Mouse (Mus musculus) cerebellum, adult (tissue): ENCODE data around the gene Lgi4.

Experiments
- ATAC-seq: cut with Nextera tagmentation; 2 replicates; pipeline ENCODE4 v1.9.2; 2017; ENCODE audit warnings: mild to moderate bottlenecking, moderate library complexity, mixed read lengths; ENCODE audit not compliant: insufficient number of reproducible peaks, low FRiP score, low TSS enrichment

Gene Lgi4

DNA sequence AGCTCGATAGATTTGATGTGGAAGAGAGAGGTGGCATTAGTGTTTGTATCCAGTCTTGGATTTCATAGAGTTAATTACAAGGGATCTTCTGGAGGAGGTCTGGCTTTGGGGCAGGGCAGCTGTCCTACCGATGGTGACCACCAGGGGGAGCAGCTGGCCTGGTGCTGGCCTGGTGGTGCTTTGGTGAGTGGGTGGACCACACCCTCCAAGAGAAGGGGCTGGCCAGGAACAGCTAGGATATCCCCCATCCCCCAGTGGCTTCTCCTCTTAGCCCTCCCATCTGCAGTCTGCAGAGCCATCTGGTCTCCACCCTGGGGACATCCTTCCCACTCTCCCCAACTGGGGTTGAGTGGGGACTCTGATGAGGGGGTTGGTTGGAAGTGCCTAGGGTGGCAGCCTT lies at the start of gene Lgi4:
TSS of gene Lgi4 (plus strand) at position 235 of the 400 bp plus-strand sequence.
- peak; percentile 53; the same call in 1 of the 2 replicates for ATAC-seq

DNA sequence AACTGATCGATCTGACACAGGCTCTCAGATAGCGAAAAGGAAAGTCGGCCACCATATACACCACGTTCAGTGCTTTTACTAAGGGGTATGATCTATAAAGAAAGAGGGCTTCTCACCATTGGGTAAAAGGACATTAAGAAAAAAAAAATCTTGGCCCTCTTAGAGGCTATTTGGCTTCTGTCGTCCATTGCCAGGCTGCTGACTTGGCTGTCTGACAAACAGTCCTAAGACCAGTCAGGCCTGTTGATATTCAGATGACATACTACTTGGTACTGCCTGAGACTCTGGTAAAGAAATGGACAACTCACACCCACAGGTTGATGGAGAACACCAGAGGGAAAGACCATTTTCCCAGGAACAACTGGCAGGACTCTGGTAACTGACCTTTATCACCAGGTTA lies 46.2 kb upstream of the Lgi4 start:
- ATAC-seq = no peak

DNA sequence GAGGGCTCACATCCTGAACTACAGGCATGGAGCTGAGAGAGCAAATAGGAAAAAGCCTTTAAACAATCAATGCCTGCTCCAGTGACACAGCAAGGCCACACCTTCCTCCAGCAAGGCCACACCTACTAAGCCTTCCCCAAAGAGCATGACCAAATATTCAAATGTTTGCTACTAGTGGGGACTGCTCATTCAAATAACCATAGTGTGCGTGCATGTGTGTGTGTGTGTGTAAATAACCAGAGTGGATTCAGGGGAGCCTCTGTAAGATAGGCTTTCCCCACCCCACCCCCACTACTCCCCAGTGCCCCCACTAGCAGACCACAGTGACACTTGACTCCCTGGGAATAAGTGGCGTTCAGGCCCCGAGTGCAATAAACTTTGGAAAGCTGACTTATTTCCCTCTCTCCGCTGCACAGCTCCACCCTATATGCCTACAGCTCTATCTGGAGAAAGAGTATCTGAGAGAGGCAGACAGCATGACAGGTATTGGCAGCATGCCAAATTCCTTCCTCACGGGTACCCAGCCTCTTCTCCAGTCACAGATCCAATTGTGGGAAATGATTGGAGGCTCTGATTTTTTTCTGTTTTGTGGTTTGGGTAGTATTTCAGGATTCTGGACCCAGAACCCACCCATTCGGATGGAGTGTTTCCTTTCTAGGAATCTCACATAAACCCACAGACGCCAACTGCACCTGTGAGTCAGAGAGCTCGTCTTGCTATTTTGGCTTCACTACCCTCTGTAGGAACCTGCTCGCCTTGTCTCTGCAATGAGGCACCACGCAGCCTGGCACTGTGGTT lies 41.8 kb upstream of the Lgi4 start:
- no peak for ATAC-seq

DNA sequence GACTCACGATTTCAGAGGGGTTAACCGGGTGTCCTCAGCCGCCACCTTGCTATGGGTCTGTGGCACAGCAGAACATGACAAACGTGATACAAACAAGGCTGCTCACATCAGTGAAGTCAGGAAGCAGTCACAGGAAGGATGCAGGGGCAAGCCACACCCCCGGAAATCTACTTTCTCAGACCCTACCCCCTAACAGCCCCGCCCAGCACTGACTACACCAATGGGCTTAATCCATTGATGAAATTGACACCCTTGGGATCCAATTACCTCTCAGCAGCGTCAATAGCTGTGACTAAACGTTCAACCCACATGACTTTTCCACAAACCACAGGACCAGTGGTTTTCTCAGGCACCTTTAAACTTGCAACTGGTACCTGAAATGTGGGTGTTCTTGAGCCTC lies 30.5 kb upstream of the Lgi4 start:
- no peak for ATAC-seq

DNA sequence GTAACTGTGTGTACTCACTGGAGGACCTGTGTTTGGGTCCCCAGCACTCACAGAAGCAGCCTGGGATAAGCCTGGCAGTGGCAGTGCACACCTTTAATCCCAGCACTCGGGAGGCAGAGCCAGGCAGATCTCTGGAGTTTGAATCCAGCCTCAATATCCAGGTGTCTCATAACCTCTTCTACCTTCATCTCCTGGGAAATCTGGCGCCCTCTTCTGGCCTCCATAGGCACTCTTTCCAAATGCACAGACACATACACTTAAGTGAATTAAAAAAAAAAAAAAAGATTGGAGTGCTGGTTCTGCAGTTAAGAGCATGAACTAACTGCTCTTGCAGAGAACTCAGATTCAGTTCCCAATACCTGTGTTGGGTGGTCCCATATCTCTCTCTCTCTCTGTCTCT lies 28.4 kb upstream of the Lgi4 start:
- no peak for ATAC-seq

DNA sequence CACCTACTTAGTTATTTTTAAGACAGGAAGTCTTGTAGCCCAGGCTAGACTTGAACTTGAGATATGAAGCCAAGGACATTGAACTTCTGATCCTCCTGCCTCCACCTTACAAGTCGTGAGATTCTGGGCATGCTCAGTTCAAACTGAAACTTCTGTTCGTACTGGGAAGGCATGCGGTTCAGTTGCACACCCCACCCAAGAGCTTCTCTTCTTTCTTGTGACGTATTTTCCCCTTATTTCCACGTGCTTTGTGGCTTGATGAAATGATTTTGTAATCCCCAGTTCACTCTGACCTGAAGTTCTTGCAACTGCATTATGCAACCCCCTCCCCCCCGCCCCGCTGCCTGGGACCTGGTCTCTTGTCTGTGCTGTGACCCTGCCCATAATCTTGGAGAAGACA lies 27.4 kb upstream of the Lgi4 start:
- no peak for ATAC-seq

DNA sequence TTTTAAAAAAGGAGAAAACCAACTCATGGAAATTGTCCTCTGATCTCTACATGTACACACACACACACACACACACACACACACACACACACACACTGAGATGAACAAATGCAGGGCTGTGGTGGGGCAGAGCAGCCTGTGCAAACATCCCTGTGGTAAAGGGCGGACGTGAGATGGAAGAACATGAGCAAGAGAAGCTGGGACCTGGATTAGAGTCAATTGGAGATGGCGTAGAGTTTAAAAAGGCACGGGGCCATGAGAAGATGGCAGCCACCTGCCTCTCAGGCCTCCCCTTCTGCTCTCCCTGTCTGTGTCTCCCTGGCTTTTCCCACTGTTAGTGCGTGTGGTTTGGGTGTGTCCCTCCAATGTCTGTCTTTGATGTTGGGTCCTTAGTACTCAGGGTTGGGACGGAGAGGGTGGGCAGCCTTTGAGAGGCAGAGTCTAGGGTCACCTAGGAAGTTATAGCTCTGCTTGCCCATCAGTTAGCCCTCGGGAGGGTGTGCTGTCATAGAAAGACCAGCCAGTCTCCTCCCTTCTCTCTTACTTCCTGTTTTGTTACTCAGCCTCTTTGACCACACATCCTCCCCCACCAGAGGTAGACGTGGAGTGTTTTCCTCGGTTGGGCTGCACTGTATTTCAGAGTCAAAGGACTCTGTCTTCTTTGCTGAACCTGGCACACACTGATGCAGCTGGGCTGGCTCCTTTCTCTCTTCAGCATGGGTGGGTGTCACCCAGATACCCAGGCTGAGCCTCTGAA lies 25.6 kb upstream of the Lgi4 start:
- ATAC-seq = no peak

DNA sequence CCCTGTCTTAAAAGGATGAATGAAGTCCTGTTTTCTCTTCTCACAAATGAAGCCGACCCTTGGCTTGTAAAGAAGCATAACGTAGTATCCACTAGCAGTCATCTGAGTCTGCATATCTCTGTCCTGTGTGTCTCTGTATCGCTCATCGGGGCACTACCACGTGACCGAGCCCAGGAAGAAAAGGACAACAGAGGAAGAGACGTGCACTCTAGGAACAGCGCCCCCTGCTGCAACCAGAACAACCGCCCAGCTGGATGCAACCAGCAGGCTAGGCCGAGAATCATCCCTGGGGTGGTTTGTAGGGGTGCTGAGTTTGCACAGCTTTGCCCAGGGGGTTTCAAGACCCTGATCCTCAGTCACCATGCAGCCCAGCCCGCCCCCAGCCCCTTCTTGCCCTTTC lies 24.4 kb upstream of the Lgi4 start:
- no peak for ATAC-seq

DNA sequence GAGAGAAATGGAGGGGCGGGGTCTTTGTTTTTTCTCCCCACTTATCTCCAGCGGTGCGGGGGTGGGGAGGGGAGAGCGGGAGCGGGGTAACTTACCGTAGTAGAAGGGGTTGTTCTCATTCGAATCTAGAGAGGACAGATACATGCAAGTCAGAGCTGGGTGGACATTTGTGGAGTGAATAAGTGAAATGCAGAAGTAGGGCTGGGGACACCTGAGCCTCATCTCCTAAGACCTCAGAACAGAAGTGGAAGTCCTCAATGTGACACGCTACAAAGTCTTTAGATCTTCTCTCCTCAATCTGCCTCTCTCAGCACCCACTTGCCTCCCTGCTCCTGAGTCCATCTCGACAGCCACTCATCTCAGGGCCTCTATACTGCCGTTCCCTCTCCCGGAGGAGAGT lies 23.9 kb upstream of the Lgi4 start:
- ATAC-seq = no peak

DNA sequence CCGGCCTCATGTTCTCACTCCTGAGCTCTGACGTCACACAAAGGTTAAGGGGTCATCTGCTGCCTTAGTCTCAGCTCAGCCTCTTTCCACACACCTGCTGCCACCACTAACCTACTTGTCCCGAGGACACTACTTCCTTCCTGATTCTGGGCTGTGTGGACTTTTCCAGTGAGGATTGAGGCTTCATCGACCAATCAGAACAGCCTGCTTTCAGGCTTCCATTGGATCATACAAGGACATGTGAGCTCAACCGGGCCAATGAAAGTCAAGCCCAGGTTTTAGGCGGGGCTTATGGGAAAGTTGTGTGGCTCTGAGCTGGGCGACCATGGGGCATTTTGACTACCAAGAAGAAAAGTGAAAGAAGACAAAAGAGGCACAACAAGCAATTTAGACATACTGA lies 22.2 kb upstream of the Lgi4 start:
- no peak for ATAC-seq

DNA sequence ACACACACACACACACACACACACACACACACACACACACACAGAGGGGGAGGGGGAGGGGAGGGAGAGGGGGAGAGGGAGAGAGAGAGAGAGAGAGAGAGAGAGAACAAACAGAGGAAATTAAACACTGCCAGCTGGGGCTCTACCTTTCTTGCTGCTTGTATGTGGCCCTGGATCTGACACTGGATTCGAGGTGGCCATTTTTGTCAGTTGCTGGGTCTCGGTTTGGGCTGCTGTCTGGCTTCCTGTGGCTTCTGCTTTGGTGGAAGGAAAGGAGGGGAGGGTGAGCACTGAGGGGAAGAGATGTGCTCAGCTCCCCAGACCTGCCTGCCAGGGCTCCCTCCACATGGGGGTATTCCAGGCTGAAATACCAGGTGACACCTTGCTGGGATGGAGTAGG lies 21.5 kb upstream of the Lgi4 start:
- ATAC-seq = no peak

DNA sequence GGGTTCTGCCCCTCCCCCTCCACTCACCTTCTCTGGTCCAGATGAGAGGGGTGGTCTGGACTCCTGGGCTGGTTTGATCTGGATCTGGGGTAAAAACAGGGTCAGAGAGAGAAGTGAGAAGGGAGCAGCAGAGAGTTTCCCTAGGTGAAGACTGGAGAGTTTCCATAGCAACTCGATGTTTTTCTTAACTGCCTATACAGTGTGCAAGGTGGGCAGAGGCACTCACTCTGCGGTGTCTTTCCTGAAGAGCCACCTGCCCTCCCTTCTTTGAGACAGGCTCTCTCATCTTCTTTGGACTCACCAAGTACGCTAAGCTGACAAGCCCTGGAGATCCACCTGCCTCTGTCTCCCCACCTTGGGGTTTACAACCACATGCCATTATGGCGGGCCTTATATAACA lies 20.1 kb upstream of the Lgi4 start:
- no peak for ATAC-seq

DNA sequence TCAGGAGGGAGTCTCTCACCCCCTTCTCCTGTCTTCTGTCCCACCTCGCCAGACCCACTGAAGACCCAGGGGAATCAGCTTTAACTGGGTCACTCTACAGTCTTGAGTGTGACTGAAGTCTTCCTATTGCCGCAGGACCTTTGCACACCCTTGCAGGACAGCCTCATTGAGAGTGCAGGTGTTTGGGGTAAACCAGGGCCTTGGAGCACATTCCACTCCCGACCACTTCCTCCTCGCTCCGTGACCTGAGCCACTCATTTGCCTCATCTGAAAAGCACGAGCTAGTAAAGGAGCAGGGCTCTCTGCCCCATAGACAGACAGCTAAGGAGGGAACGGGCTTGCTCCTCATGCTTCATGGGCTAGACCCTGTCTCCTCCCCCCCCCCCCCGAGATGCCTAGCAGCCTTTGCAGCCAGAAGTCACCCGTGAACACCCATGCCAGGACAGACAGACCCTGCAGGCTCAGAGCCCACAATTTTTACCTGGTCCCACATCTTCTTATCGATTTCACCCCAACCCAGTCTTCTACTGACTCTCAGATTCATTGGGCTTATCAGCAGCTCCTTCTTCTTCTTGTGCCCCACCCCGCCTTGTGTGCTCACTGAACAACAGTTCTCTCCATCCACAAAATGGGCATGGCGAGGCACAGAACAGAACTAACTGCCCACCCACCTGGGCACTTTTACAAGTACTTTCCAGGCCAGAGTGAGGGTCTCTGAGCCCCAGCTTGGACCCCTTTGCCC lies 18.7 kb upstream of the Lgi4 start:
- no peak for ATAC-seq

DNA sequence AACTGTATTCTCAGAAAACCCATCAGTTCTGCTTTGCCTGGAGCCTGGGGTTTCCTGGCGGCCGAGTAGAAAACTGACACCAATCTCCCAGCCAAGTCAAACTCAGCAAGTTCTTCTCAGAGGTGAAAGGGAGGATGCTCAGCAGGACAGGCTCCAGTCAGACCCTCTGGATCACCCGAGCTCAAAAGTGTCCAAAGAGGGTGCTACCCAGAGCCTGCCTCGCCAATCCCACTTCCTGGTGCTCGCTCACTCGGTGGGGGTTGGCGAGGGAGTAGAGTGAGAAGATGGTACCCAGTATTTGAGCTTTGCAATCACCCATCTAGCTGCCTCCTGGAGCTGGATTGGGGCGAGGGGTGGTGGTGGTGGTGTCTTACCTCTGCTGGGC lies 18.1 kb upstream of the Lgi4 start:
- ATAC-seq = no peak

DNA sequence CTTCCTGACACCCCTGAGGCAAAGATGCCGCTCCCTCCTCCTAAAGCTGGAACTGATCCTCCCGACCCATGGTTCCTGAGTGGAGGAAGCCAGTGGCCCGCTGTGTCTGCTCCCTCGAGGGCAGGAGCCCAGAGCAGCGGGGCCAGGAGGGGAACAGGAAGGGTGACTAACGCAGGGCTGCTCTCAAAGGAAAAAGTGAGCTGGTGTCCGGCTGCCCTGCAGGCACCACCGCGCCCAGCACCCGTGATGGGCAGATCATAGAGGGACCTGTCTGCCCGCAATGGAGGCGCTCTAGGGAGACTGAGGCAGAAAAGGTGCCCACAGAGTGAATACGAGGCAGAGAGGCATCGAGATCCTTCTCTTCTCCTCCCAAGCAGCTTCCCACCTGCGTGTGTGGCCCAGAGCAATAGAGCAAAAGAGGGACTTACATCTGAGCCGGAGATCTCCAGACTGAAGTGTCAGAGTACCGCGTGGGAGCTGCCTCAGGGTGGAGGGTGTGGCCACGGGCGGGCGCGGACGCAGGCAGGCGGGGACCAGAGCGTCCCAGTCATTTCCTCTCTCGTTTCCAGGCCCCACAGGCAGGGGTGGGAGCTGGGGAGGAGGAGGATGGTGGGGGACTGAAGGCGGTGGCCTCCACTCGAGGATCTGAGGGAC lies 17.4 kb upstream of the Lgi4 start:
- no peak for ATAC-seq

DNA sequence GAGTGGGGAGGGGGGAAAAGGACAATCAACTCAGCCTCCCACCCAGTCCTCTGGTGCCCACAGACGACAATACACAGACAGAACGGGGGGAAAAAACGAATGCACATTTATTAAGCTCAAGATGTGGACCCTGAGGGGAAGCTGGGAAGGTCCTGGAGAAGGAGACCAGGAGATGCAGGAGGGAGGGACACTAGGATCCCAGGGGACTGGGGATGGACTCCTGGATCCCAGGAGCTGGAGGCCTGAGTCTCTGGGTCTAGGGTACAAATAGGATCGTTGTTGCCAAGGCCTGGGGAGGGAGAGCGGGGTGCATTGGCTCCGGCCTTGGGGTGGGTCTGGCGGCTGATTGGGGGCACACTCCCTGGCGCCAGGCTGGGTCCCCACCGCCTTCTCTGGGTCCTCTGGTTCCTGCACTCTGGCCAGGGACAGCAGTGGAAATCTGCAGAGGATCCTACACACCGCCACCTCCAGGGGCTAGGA lies 16.7 kb upstream of the Lgi4 start, which contains the start of gene Fxyd5:
TSS of gene Fxyd5 (minus strand) at position 51 of the 480 bp plus-strand sequence.
- no peak for ATAC-seq

DNA sequence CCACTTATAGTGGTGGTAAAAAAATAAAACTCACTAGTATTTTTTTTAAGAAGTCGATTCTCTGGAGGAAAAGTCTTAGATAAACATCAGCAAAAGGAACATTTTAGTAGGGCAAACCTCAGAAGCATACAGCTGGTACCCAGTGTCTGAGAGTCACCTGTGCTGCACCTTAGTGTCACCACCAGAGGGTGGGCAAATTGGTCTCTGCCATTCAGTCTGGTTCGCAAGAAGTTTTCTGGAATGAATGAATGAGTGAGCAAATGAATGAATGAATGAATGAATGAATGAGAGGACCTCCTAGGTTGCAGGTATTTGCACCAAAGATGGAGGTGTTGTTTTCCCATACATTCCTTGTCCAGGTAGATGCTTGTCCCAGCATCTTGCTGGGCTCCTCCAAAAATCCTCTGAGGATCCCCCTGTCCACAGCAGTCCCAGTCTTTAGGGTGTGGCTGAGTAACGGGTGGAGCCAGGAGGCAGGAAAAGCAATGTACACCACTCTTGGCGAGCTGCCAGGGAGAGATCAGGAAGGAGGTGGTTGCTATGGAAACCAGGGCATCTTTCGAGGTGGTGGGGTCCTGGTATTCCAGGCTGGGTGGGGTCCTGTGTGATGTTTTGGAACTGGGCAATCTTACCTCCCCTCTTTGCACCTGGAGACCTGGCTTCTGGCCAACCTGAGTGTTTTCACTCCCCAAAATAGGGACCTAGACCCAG lies 9.9 kb upstream of the Lgi4 start:
- no peak for ATAC-seq

DNA sequence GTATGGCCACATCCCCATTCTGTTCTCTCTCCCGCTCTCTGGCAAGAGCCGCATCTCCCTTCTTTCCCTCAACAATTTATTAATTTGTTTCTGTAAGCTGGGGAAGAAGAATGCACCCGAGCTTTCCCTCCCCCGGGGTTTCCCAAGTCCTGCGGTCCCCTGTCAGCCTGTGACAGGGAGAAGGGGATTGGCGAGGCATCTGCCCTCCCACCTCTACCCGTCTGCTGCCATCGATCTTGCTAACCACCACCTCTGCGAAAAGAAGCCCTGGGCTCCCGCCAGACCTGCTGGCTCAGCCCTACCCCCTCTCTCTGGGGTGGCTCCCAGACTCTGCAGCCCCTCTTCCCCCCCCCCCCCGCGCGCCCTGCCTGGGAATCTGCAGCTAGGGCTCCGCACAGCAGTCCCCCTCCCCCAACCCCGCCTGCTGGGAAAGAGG lies 9.3 kb upstream of the Lgi4 start:
- no peak for ATAC-seq

DNA sequence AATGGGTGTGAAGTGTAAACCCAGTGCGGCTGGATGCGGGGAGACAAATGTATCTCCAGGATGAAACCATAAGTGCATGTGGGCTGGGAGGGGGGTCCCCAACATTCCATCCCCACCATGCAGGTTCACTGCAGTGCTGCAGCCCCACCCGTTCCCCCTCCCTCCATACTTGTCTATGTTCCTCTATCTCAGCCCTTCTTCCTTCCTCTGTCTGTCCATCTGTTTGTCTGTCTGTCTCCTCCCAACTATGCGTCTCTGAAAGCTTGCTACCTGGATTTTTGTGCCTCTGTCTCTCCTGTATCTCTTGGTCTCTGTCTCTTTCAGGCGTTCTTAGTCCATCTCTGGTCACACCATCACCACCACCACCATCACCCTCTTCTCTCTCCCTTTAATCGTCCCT lies 8.7 kb upstream of the Lgi4 start:
- ATAC-seq = no peak

DNA sequence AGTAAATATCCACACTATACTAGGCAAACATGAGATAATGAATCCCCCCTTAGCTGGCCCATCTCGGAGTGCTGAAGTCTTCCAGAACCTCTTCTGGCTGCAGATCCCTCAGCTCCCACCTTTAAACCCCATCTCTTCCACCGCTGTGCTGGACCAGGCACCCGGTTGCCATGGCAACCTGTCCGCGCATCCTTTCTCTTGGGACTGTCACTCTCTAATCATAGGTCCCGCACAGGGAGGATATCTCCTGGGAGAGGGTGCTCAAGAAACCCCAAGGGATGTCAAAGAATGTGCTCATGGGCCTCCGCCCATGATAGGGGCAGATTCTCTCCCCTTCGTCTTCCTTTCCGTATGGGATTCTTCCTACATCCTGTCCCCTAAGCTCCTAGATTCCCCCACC lies 8.2 kb upstream of the Lgi4 start:
- no peak for ATAC-seq
